Mouse (Mus musculus) liver, embryonic 14.5 days (tissue): Measurements from ENCODE around the gene Sowaha. TPM values are rescaled to one million over a fixed set of nuclear protein-coding genes. Genes with fewer than 3 reads are reported as not detected.
A peak's percentile ranks its signal among the peaks of the same experiment; 100 is the strongest.

Experiments
- ATAC-seq: fragments of 200-750 bp; cut with Nextera tagmentation; 2 replicates; pipeline ENCODE4 v1.8.0; 2017; ENCODE audit warnings: moderate number of reproducible peaks, mild to moderate bottlenecking, moderate library complexity; ENCODE audit not compliant: insufficient read depth
- DNase-seq, 3 experiments: peaks; one replicate each; pipeline ENCODE4 v3.0.0-alpha.2; 2012 to 2013; ENCODE audit warnings: low read depth in 3 of 3, low spot score in 3 of 3
- H3K27ac ChIP-seq: fragments of 300-500 bp; sonication (generic); 2 replicates; pipeline ENCODE4 v1.5.1; 2014; ENCODE audit warnings: moderate library complexity, mild to moderate bottlenecking, control low read depth, inconsistent platforms
- H3K27me3 ChIP-seq: fragments of 300-500 bp; sonication (generic); 2 replicates; pipeline ENCODE4 v1.6.1; 2014; ENCODE audit warnings: mild to moderate bottlenecking, low read length, moderate library complexity; ENCODE audit not compliant: control insufficient read depth, insufficient read depth
- H3K36me3 ChIP-seq: fragments of 300-500 bp; sonication (generic); replicated peaks from 2 replicates; pipeline ENCODE4 v1.6.1; 2014; ENCODE audit warnings: low read depth; ENCODE audit not compliant: control insufficient read depth, insufficient read depth
- H3K4me1 ChIP-seq, 2 experiments: fragments of 200-500 bp in 1 of 2; fragments of 300-500 bp in 1 of 2; sonication (generic) in 1 of 2; replicated peaks; 2 replicates each; pipeline ENCODE4 v1.6.1; 2012 to 2014; ENCODE audit warnings: antibody characterized with exemption in 1 of 2, inconsistent platforms in 1 of 2, low read length in 1 of 2; ENCODE audit not compliant: control insufficient read depth in 2 of 2, insufficient read depth in 2 of 2
- H3K4me2 ChIP-seq: fragments of 300-500 bp; sonication (generic); 2 replicates; pipeline ENCODE4 v1.6.1; 2014; ENCODE audit warnings: low read depth, mild to moderate bottlenecking, control low read depth, moderate library complexity
- H3K4me3 ChIP-seq, 2 experiments: fragments of 200-500 bp in 1 of 2; fragments of 300-500 bp in 1 of 2; sonication (generic) in 1 of 2; 2 replicates each; pipeline ENCODE4 v1.5.1; 2012 to 2014; ENCODE audit warnings: low read depth in 2 of 2, low read length in 2 of 2, mild to moderate bottlenecking in 2 of 2, control low read depth in 1 of 2, inconsistent platforms in 1 of 2, moderate library complexity in 1 of 2; ENCODE audit not compliant: insufficient read depth in 1 of 2
- H3K9ac ChIP-seq: fragments of 300-500 bp; sonication (generic); replicated peaks from 2 replicates; pipeline ENCODE4 v1.6.1; 2014; ENCODE audit warnings: mild to moderate bottlenecking, control low read depth, moderate library complexity
- H3K9me3 ChIP-seq: fragments of 300-500 bp; sonication (generic); 2 replicates; pipeline ENCODE4 v1.6.1; 2016; ENCODE audit warnings: low read length, mixed read lengths; ENCODE audit not compliant: control insufficient read depth
- CTCF ChIP-seq: IDR thresholded peaks from 2 replicates; pipeline ENCODE4 v1.5.1; 2016; ENCODE audit warnings: antibody characterized with exemption, low read depth, control low read depth
- EP300 ChIP-seq: IDR thresholded peaks from 2 replicates; pipeline ENCODE4 v1.6.1; 2016; ENCODE audit warnings: antibody characterized with exemption, low read depth
- WGBS: fragments of 180-500 bp; shearing (Covaris S2); extraction: QIAGEN DNeasy Blood & Tissue Kit; methylation state at CpG from one replicate; pipeline ENCODE4 v1.1.7; 2014; ENCODE audit not compliant: insufficient replicate concordance; 5-methylcytosine and 5-hydroxymethylcytosine counted together
- polyA plus RNA-seq, 2 experiments: library from polyadenylated mRNA; depleted of rRNA in 1 of 2; stranded (reverse) in 1 of 2; unstranded in 1 of 2; fragments of >200 nt; fragmentation: Nextera tagmentation in 1 of 2; extraction: Ambion mirVana in 1 of 2; gene quantifications; 2 replicates each; pipeline versions ENCODE4 v1.2.1 to v1.2.3; 2012 to 2014

Sowaha gene
- polyA plus RNA-seq, 2 experiments = 13.1 to 15.4 TPM

- DNase-seq (no peak), ATAC-seq (no peak)
- no peak overlapping the region for H3K9ac ChIP-seq
- H3K27ac ChIP-seq = no peak overlapping the region
- H3K9me3 ChIP-seq = no peaks in the 10 kb centered on the region; the same call in 1 of the 2 replicates
- peaks cover 27 to 28% of the 10 kb centered on the region in 2 experiments for H3K4me1 ChIP-seq
- H3K36me3 ChIP-seq = no peaks in the 10 kb centered on the region
- H3K4me2 ChIP-seq = peak overlapping the region; percentile 30
- no peak overlapping the region for H3K4me3 ChIP-seq
- 9% methylated on average over 27 of the region's 27 CpGs for WGBS
- TF ChIP-seq CTCF = no peak
- no peak for TF ChIP-seq EP300
- peaks cover 14% of the 10 kb centered on the region for H3K27me3 ChIP-seq
These were observed 6.9 kb upstream of the Sowaha start for GRCm38 (mm10) chr11:53486822-53487594.

- Histone ChIP-seq H3K4me2 (no peak overlapping the region), H3K4me3 (no peak overlapping the region), H3K27ac (no peak overlapping the region), H3K4me1 (peaks cover 31% of the 10 kb centered on the region in 2 experiments), H3K9ac (no peak overlapping the region), H3K9me3 (no peaks in the 10 kb centered on the region; the same call in 1 of the 2 replicates), H3K36me3 (no peaks in the 10 kb centered on the region), H3K27me3 (peaks cover 14% of the 10 kb centered on the region)
- WGBS = 66% methylated on average over 3 of the region's 3 CpGs
- DNase-seq = no peak
- no peak for ATAC-seq
- no peak for TF ChIP-seq CTCF
These were observed 6.3 kb upstream of the Sowaha start for GRCm38 (mm10) chr11:53486351-53486750.

GRCm38 (mm10) chr11:53485719-53486118 is 5.6 kb upstream of the Sowaha start:
- Histone ChIP-seq H3K9me3 (no peaks in the 10 kb centered on the region; the same call in 1 of the 2 replicates), H3K9ac (no peak overlapping the region), H3K4me2 (no peak overlapping the region), H3K4me3 (no peak overlapping the region), H3K4me1 (peaks cover 33 to 35% of the 10 kb centered on the region in 2 experiments), H3K27ac (no peak overlapping the region; the same call in 1 of the 2 replicates), H3K36me3 (no peaks in the 10 kb centered on the region), H3K27me3 (peaks cover 14% of the 10 kb centered on the region)
- TF ChIP-seq EP300 = no peak
- peak; percentile 83 for TF ChIP-seq CTCF
- DNase-seq = no peak
- 30% methylated on average over 3 of the region's 3 CpGs for whole genome bisulfite sequencing
- ATAC-seq = no peak

DNA sequence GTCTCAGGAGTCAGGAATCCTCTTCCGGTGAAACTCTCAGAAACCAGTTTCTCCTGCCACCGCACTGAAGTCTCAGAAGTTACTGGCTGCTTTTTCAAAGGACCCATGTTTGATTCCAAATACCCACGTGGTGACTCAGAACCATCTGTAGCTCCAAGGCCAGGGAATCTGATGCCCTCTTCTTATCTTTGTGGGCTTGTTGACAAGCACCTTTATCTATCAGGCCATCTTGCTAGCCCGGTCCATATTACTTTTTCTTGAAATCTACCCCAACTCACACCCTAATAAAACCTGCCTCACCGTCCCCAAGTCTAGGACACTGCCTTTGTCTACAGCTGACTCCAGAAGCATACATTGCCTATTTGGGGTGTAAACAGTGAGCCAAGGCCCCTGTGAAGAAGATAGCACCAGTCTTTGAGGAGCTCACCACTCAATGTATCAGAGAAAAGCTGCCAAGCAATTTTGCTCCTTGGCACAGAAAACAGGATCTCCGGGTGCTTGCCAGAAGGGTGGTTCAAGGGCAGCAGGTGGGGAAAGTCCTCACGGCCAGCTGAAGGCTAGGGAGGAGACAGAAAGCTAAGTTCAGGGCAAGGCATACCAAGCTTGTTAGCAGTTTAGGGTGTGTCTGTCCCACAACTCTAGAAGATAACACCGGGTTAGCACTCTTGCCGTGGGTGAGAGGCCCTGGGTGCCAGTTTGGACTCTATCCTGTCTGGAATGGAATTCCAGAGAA is 3.3 kb upstream of the Sowaha start:
- H3K4me2 ChIP-seq = peak overlapping the region; percentile 69
- peaks cover 39 to 41% of the 10 kb centered on the region in 2 experiments for H3K4me1 ChIP-seq
- DNase-seq = peak; percentile 62 to 77 (median 71)

More for the DNA sequence above, 3.3 kb upstream of the Sowaha start:
- Histone ChIP-seq H3K9ac (peak overlapping the region; percentile 69), H3K36me3 (no peaks in the 10 kb centered on the region), H3K9me3 (no peaks in the 10 kb centered on the region), H3K27ac (peak overlapping the region; percentile 98), H3K4me3 (peak overlapping the region; percentile 33 to 37), H3K27me3 (peaks cover 29% of the 10 kb centered on the region)
- peak; percentile 73 for TF ChIP-seq EP300
- no peak for TF ChIP-seq CTCF
- WGBS = 20% methylated on average over 9 of the region's 9 CpGs
- ATAC-seq = peak; percentile 81
